Mouse (Mus musculus) left cerebral cortex, adult 2 months (tissue): ENCODE data around the gene Cmpk1. TPM values are rescaled to one million over a fixed set of nuclear protein-coding genes. Genes with fewer than 3 reads are reported as not detected.
A peak's percentile ranks its signal among the peaks of the same experiment; 100 is the strongest.

Experiments
- DNase-seq, 2 experiments: peaks; one replicate each; pipeline ENCODE4 v3.0.0; 2021 to 2022; ENCODE audit warnings: low spot score in 2 of 2, mixed read lengths in 1 of 2; ENCODE audit errors: extremely low spot score in 1 of 2
- H3K27ac ChIP-seq: fragments of 200-600 bp; 2 replicates; pipeline ENCODE4 v1.8.1; 2022
- H3K4me3 ChIP-seq: fragments of 200-600 bp; 2 replicates; pipeline ENCODE4 v1.8.1; 2022
- CTCF ChIP-seq: fragments of 200-600 bp; IDR thresholded peaks from 2 replicates; pipeline ENCODE4 v1.8.1; 2022; ENCODE audit warnings: antibody characterized with exemption, mild to moderate bottlenecking, moderate library complexity
- intact Hi-C: fragments of 180-260 bp; cut with DNase I; formaldehyde crosslinking; loops from one replicate; pipeline ENCODE4 v1.15.1; 2025
- total RNA-seq, 2 experiments: library from RNA; stranded (reverse); gene quantifications; 2 replicates each; pipeline ENCODE4 v1.2.3; 2021

Gene Cmpk1
- total RNA-seq, 2 experiments from 2014 or later, result 74.5 to 79.6 TPM

GRCm38 (mm10) chr4:114913594-114913962, 73.5 kb downstream of the Cmpk1 start:
- no peak overlapping the region for H3K27ac ChIP-seq
- peak; percentile 51 for TF ChIP-seq CTCF
- peak in 1 of 2 experiments; percentile 26 for DNase-seq
- no peak overlapping the region for H3K4me3 ChIP-seq
- intact Hi-C loops, result loop anchor here (5.0 kb wide), 1 partner anchor 246 kb away; no protein-coding TSS in a partner anchor

- TF ChIP-seq CTCF, result no peak
- Histone ChIP-seq H3K27ac (no peak overlapping the region), H3K4me3 (no peak overlapping the region)
- no peak for DNase-seq
- intact Hi-C loops, result loop anchor here (5.0 kb wide), 1 partner anchor 246 kb away; no protein-coding TSS in a partner anchor
These were observed 74.1 kb downstream of the Cmpk1 start for GRCm38 (mm10) chr4:114912705-114913593.

GRCm38 (mm10) chr4:114909602-114910484, 77.2 kb downstream of the Cmpk1 start:
- H3K4me3 ChIP-seq, result peak overlapping the region; percentile 32
- DNase-seq, result no peak
- no peak overlapping the region for H3K27ac ChIP-seq
- intact Hi-C loops, result loop anchor here (5.0 kb wide), 1 partner anchor 243 kb away; no protein-coding TSS in a partner anchor
- TF ChIP-seq CTCF, result peak; percentile 43

Other genes with a start within 250 kb of the Cmpk1 start
- not detected for gene Gm12830, start 165.5 kb downstream of the Cmpk1 start, total RNA-seq
- gene Foxd2, start 78.4 kb downstream of the Cmpk1 start, total RNA-seq, result under 1 TPM; 0.35 to 0.63 TPM
- not detected for gene Foxe3, start 61.2 kb downstream of the Cmpk1 start, total RNA-seq
- gene Stil, start 12.9 kb upstream of the Cmpk1 start, total RNA-seq, result under 1 TPM; 0.36 to 0.98 TPM
- gene Tal1, start 69.2 kb upstream of the Cmpk1 start, total RNA-seq, result 1 to 10 TPM; 1.5 TPM
- under 1 TPM in 1 of 2 experiments, not detected in 1; 0.75 TPM for gene Pdzk1ip1, start 101.5 kb upstream of the Cmpk1 start, total RNA-seq
- 10 to 100 TPM; 12.7 to 14.6 TPM for gene Cyp4x1, start 147.0 kb upstream of the Cmpk1 start, total RNA-seq